Mouse (Mus musculus): Measurements from ENCODE around the gene Zfand3. TPM values are rescaled to one million over a fixed set of nuclear protein-coding genes. Genes with fewer than 3 reads are reported as not detected.

The Zfand3 gene
- total RNA-seq, 2 experiments from 2014 or later = 9.1 to 16.2 TPM

DNA sequence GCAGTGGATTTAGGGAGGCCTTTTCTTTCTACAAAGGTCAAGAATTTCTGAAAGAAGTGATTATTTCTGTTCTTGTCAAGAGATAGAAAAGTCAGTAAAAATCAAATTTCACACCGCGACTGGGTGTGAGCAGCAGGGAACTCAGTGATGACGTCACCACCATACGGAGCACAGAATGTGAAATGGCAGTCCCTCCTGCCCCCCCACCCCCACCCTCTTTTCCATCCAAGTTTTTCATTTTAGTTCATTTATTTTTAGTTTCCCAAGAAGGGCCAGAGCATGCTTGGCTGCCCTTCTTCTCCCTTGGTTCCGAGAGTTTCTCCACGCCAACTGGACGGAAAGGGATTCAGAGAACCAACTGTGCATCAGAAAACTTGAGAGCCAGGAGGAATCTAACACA lies 6.8 kb upstream of the Zfand3 start:
- ATAC-seq (replicated peaks; ENCODE audit: poor library complexity) = no peak

- no peak for ATAC-seq (replicated peaks; ENCODE audit: poor library complexity)
Observed at GRCm38 (mm10) chr17:29998566-29999295, 5.8 kb upstream of the Zfand3 start.

DNA sequence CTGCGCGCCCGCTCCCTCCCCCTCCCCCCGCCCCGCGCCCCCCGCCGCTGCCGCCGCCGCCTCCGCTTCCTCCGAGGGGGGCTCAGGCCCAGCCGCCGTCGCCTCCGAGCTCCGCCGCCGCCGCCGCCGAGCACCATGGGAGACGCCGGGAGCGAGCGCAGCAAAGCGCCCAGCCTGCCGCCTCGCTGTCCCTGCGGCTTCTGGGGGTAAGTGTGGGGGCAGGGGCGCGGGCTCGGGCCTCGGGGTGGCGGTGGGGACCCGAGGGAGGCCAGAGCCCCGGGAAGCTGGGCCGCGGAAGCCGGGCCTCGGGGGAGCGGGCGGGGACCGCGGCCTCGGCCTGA lies 540 bp downstream of the Zfand3 start:
- no peak for ATAC-seq (replicated peaks; ENCODE audit: poor library complexity)

DNA sequence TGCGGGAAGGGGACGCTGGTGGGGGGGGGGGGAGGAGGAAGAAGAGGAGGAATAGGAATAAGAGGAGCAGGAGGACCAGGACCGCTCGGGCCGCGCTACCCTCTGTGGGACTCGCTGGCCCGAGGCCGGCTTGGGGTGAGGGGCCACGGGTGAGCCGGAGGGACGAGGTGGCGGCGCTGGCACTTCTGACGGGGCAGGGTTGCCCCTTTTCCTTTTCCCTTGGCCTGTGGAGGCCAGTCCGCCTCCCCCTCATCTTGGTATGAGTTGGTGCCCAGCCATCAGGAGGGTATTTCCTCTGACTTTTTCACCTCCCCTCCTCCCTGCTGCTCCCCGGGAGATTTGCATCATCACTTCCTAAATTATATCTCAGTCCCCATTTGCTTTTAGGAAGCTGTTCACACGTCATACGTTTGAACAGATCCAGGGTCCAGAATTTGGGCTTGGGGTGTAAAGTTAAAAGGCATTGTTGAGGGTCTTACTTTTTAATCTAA lies 963 bp downstream of the Zfand3 start:
- ATAC-seq (replicated peaks; ENCODE audit: poor library complexity) = 0 out of 2 replicates have a peak, but pooled peaks have one; percentile 17

DNA sequence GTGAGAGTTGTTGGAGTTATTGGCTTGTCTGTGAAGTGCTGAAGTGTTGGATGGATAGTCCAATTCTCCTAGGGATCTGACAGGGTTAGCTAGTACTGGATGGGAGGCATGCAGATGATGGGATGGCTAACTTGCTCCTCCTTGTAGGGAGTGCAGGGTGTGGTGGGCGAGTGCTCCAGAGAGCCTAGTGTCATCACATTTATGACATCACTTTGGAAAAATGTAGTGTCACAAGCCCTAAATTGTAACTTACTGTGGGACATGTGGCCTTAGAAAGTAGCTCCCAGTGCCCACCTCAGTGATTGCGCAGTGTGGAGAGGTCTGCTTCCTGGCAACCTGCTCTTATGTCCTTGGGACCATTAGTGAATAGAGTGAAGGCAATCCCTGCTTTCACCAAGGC lies 2.3 kb downstream of the Zfand3 start:
- no peak for ATAC-seq (replicated peaks; ENCODE audit: poor library complexity)

GRCm38 (mm10) chr17:30007883-30008282 lies 3.4 kb downstream of the Zfand3 start:
- no peak for ATAC-seq (replicated peaks; ENCODE audit: poor library complexity)

DNA sequence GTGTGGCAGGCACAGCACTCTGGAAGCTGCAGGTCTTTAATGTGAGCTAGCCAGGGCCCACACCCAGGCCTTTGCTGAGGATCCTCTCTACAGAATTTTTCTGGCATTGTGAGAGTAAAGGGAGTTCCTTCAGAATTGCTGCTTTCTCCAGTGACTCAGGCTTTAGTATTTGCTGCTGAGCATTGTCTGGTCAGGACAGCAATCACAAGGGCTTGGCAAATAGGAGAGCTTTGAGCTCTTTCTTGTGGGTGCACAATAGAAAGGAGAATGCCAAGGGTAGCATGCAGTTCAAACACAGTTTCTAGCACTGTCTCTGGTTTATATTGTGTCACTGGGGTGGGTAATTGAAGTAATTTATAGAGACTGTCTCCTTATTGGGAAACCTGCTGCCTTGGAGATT lies 3.9 kb downstream of the Zfand3 start:
- no peak for ATAC-seq (replicated peaks; ENCODE audit: poor library complexity)

GRCm38 (mm10) chr17:30014660-30015059 lies 10.1 kb downstream of the Zfand3 start:
- ATAC-seq (replicated peaks; ENCODE audit: poor library complexity) = no peak

- ATAC-seq (replicated peaks; ENCODE audit: poor library complexity) = no peak
Observed at GRCm38 (mm10) chr17:30018927-30019610, 14.5 kb downstream of the Zfand3 start.

GRCm38 (mm10) chr17:30019942-30020341 lies 15.4 kb downstream of the Zfand3 start:
- no peak for ATAC-seq (replicated peaks; ENCODE audit: poor library complexity)

DNA sequence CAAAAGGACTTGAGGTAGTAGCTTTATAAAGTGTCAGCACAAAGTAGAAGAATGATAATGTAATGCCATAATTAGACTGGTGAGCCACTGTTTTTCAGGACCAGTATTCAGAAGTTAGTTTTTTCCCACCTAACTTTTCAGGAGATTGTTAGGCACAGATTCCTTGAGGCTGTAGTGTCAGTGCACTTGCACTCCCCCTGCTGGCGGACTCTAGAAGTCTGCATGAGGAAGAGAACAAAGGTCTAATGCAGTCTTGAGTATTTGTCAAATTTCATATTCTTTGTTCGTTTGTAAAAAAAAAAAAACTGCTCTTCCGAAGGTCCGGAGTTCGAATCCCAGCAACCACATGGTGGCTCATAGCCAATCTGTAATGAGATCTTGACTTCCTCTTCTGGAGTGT lies 20.1 kb downstream of the Zfand3 start:
- peak; percentile 60; the same call in 1 of the 2 replicates for ATAC-seq (replicated peaks; ENCODE audit: poor library complexity)

DNA sequence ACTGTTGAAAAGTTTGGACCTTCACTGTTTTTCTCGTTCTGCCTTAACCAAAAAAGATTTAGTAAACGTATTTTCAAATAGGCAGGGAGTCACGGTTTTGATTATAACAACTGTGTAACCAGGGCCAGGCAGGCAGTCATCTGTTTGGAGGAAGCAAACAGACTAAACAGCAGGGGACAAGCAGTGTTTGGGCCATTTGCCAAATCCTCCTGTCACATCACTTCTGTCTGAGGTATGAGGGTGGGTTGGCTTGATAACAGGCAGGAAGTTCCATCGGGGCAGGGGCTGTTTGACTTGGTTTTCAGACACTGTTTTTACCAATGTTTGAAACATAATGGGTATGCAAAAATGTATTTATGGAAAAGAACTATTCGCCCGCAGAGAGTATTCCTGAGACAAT lies 22.1 kb downstream of the Zfand3 start:
- peak; percentile 58 for ATAC-seq (replicated peaks; ENCODE audit: poor library complexity)

DNA sequence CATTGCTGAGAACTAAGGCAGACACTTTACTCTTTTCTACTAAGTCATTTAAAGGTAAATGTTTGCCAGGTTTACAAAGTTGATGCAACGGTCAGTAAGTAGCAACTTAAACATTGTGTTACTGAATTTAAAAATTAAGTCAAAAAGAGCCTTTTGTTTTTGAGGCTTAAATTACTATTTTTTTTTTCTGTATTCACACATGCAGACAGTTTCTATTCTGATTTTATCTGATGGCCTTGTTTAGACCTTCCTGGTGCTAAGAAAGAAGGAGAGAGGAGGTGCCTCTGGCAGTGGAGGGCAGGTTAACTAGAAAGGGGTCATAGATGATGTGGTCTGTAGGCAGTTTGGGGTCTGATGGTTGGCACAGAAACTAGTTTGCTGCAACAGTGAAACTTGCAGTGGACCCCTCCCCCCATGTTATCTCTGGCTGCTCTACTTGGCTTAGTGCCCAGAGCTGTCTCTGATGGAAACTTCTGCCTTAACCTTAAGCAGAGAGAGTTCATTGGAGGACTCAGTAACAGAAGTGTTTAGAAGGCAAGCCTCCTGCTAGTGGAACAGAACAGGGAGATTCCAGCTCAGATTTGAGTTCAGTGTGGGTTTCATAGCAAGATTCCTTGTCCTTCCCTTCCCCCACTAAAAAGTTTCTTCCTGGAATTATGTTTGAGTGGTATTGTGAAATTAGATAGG lies 23.0 kb downstream of the Zfand3 start:
- peak; percentile 72 for ATAC-seq (replicated peaks; ENCODE audit: poor library complexity)

- ATAC-seq (replicated peaks; ENCODE audit: poor library complexity) = peak; percentile 32; the same call in 1 of the 2 replicates
Observed at GRCm38 (mm10) chr17:30029633-30030226, 25.2 kb downstream of the Zfand3 start.

- no peak for ATAC-seq (replicated peaks; ENCODE audit: poor library complexity)
Observed at GRCm38 (mm10) chr17:30032796-30033195, 28.3 kb downstream of the Zfand3 start.

DNA sequence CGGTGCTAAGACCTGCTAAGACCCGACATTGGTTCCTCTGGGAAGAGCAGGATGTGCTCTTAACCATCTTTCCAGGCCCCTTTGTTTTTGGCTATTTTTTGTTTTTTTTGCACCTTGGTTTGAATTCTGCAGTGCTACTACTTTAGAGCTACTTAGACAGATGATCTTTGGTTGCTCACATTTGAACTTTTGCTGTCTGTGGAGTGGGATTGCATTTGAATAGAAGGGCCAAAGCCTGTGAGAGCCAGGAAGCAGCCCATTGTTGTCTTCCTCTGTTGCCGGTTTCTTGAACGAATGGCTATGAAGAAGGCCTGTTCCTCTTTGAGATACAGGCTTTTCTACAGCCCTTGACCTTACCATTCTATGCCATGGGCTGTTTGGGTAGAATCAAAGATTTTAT lies 29.5 kb downstream of the Zfand3 start:
- ATAC-seq (replicated peaks; ENCODE audit: poor library complexity) = no peak

DNA sequence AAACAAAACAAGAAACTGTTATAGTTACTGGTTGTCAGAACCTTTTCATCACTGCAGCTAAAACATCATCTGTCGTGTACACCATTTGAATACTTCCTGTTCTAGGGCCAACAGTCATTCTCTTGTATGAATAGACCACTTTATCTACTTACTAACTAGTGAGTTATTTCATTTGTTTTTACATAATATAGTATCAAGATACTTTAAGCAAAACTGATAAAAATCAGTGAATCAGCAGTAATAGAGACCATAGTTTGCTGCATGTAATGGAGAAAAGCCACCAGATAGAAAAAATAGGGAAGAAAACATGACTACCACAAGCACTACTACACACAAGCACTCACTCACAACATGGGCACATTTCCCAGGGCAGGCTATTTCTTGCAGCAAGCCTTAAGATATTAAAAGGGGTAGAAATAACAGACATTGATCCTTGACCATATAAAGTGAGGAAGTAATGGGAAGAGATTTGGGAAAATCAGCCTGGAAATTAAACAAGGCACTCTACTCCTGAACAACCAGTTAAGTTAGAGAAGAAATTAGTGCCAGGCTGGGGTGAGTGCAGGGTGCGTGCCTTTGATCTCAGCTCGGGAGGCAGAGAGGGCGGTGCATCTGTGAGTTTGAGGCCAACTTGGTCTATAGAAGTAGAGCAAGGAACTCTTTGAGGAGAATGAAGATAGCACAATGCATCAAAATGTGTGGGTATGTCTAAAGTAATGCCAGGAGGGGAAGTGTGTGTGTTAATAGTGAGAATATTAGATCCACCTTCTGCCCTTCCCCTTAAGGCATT lies 30.9 kb downstream of the Zfand3 start:
- no peak for ATAC-seq (replicated peaks; ENCODE audit: poor library complexity)

- ATAC-seq (replicated peaks; ENCODE audit: poor library complexity) = no peak
Observed at GRCm38 (mm10) chr17:30043163-30043822, 38.8 kb downstream of the Zfand3 start.

DNA sequence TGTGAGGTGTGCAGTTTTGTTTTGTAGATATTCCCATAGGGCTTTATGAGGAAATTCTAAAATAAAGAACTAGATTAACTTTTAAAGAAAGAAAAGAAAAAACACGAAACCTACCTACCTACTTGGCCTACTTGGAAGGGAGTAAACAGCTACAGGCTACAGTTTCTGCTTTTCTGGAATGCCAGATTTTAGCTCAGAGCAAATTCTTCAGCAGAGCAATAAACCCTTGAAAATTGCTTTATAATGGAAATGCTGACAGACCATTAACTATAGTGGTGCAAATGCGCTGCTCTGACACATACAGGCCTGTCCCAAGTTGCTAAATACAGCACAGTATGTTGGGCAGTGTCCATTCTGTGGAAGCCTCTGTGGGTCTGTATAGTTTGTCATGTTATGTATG lies 40.6 kb downstream of the Zfand3 start:
- ATAC-seq (replicated peaks; ENCODE audit: poor library complexity) = no peak

DNA sequence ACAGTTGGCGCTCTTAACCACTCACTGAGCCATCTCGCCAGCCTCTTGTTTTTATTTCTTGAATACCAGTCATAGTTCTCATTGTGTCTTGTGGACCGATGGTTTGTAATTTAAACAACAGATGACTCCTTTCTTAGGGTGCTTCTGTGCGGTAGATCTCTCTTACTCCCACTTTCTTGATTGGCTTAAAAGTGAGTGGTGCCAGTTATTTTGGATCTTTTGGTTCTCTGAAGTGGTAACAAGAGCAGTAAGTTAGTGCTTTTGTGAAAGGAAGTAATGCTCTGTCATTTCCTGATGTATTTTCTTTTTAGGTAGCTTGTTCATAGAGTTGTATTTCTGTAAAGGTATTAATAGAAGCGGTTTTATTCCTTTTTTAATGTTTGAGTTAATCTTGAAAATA lies 42.1 kb downstream of the Zfand3 start:
- no peak for ATAC-seq (replicated peaks; ENCODE audit: poor library complexity)

Data from megakaryocyte progenitor cell, adult 5-6 weeks (primary cell).